Mouse (Mus musculus) telencephalon, adult 2 months (tissue): Measurements from ENCODE around the gene Lrig3.

ENCODE experiments used
- DNase-seq: peaks from one replicate; pipeline ENCODE4 v3.0.0-alpha.2; 2011; ENCODE audit warnings: low read depth, low spot score

The Lrig3 gene

DNA sequence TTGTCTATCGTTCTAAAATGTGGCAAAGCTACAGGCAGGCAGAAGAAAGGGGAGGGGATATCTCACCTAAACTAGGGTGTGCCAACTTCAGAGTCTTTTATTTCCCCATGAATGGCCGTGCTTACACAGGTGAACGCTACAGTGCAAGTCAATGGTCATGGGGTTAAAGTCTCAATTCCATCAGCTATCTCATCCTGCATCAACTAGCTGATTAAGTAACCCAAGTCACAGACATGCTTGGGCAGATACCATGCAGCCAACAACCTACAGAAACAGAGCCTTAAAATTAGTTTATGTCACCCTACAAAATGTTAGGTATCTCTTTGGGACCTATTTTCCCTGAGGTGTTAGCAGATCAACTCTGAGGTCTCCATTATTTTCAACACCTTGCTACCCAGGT is 1.3 kb upstream of the Lrig3 start:
- no peak for DNase-seq

GRCm38 (mm10) chr10:125966481-125967251 is 698 bp downstream of the Lrig3 start:
- no peak for DNase-seq

- no peak for DNase-seq
Measured at GRCm38 (mm10) chr10:125967436-125968160, 1.6 kb downstream of the Lrig3 start.

- DNase-seq = no peak
Measured at GRCm38 (mm10) chr10:125968191-125969132, 2.5 kb downstream of the Lrig3 start.

- no peak for DNase-seq
Measured at GRCm38 (mm10) chr10:125969133-125969490, 3.1 kb downstream of the Lrig3 start.

GRCm38 (mm10) chr10:125970031-125970430 is 4.1 kb downstream of the Lrig3 start:
- no peak for DNase-seq

- no peak for DNase-seq
Measured at GRCm38 (mm10) chr10:125970500-125970899, 4.5 kb downstream of the Lrig3 start.

GRCm38 (mm10) chr10:125973726-125974125 is 7.8 kb downstream of the Lrig3 start:
- no peak for DNase-seq

DNA sequence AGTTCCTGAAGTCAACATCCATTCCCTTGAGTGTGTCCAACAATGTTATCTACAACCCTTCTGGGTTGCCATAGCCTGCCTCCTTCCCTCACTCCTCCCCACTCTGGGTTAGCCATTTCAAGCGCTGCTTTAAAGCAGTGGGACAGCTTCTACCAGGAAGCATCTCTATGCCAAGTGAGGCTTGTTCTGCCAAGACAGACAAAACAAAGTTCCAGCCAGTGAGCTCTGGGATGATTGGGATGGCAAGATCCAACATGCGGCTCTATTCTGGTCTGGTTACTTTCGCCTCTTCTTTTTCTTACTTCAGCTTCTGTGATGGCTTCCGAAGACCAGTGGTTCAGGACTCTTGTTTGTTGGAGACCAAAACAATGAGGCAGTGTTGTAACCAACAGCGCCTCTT is 16.0 kb downstream of the Lrig3 start:
- DNase-seq = no peak

DNA sequence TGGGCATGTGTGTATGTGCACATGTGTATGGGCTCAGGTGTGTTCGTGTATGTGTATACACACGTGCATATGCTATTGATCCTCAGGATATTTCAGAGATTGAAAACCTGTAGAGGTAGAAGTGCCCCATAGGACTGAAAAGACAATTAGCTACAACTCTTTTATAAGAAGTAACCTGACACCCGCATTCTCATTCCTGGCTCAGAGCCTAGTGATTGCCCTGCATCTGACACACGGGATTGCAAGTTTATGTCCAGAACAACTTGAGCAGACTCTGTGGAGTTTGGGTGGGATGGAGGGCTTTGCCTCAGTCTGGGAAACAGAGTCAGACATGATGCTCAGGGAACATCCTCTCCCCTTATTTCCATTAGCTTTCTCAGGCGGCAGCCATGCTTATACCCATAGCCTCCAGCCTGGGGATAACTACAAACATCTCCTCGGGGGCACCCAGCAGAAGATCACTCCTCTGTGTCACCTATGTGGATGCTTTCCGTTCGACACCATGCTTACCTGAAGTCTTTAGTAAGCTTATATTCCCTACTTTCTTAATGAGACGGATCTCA is 18.6 kb downstream of the Lrig3 start:
- no peak for DNase-seq

DNA sequence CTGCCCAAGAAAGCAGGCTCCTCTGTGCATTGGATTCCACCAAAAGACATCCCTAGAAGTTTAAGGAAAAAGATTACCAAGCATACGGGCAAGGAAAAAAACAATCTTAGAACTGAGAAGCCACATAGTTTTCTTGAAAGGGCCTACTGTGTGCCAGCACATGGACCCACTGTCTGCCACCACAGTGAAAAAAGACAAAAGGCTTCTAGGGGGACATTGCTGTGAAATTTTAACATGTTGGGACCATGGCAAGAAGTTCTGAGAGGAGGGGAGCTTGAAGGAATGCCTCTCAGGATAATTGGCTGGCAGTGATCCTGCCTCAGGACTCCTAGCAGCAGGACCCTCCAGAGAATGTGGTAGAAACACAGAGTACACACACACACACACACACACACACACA is 19.8 kb downstream of the Lrig3 start:
- no peak for DNase-seq

- DNase-seq = no peak
Measured at GRCm38 (mm10) chr10:125986443-125986842, 20.5 kb downstream of the Lrig3 start.

- DNase-seq = no peak
Measured at GRCm38 (mm10) chr10:125987307-125987706, 21.3 kb downstream of the Lrig3 start.

GRCm38 (mm10) chr10:125988037-125988436 is 22.1 kb downstream of the Lrig3 start:
- DNase-seq = no peak

DNA sequence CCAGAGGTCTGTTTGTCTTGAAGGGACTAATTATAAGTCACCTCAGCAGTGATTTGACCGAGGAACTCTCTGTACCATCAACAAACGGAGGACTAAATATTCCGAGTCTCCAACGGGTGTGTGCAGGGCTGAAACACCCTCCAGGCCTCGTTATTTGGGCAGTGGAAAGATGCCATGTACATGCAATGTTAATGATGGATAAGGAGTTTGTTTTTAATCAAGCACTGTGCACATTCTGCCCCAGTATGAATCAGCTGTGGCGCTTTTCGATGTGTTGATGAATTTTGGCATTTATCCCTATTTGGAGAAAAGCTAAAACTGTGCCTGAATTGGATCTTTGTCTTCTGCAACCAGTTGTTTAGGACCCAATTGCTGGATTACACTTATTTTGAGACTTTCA is 23.9 kb downstream of the Lrig3 start:
- no peak for DNase-seq

GRCm38 (mm10) chr10:125990394-125990793 is 24.4 kb downstream of the Lrig3 start:
- DNase-seq = no peak

GRCm38 (mm10) chr10:125991819-125992218 is 25.9 kb downstream of the Lrig3 start:
- DNase-seq = no peak

DNA sequence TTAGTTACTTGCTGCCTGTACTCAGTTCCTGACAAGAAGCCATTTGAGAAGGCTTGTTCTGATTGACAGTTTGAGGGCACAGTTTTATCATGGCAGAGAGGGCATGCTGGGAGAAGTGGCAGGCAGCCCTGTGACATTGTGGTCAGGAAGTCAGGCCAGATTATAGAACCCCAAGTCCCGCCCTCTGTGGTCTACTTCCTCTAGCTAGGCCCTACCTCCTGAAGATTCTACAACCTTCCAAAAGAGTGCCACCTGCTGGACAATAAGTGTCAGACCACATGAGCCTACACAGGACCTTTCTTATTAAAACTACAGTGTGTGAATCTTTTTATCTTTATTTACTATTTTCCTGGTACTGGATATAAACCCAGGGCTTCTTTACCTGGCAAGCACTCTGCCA is 28.9 kb downstream of the Lrig3 start:
- DNase-seq = no peak

- DNase-seq = no peak
Measured at GRCm38 (mm10) chr10:125995701-125996100, 29.7 kb downstream of the Lrig3 start.

DNA sequence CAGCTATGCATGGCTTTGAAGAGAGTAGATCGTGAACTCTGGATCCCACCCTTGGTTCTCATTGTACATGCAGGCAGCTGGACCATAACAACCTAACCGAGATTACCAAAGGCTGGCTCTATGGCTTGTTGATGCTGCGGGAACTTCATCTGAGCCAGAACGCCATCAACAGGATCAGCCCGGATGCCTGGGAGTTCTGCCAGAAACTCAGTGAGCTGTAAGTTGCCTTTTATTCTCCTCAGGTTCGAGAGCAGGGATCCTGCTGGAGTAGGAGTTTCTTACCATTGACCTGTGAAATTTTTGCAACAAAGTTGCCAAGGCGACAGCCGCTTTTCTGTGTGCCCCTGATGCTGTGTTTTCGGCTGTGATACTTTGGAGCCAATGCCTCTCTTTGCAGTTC is 31.0 kb downstream of the Lrig3 start:
- no peak for DNase-seq

DNA sequence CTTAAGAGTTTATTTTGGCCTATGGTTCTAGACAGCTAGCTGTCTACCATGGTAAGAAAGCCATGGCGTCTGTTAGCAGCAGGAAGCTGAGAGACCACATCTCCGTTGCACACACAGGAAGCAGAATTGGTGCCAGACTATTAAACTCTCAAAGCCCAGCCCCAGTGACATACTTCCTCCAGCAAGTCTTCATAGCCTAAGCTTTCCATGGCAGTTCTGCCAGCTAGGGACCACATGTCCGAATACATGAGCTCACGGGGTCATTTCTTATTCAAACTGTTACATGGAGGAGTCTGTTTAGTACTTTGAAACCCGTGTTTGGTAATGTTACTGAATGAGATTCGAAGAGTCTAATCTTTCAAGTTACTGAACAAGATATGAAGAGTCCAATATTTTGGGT is 33.6 kb downstream of the Lrig3 start:
- DNase-seq = no peak

DNA sequence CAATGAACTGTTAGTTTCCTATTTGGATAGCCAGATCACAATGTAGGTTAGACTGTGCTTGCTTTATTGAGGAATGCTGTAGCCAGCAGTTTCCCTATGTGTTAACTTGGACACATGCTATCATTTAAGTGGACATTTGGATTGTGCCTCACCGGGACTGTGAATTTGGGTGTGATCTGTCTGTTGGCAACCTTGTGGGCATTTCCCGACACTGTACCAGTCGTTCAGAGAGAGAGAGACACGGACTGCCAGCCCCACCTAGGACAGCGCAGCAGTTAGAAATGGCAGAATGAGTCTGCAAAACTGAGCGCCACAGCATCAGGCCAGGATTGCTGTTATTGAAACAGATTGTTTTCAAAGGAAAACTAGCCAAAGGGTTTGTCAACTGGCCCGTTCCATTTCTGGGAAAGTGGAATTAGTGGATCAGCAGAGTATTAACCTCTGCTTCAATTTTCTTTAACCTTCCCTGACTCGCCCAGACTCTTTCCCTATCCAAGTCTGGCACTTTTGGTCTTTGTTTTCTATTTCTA is 35.0 kb downstream of the Lrig3 start:
- no peak for DNase-seq
